Mouse (Mus musculus): ENCODE measurements around the gene Gm12185.

GRCm38 (mm10) chr11:48863808-48864207, 128.2 kb downstream of the Gm12185 start:
- no peak for TF ChIP-seq CTCF (IDR thresholded peaks at IDR 0.05; ENCODE audit: insufficient read depth, low read depth, low read length)
- no peak for TF ChIP-seq POLR2A (IDR thresholded peaks at IDR 0.05; ENCODE audit: insufficient read depth, low read depth, low read length)

Measured in olfactory bulb, adult 2 months (tissue).